Mouse (Mus musculus) neural tube, embryonic 13.5 days (tissue): ENCODE data around the gene Zfp2. TPM values are rescaled to one million over a fixed set of nuclear protein-coding genes. Genes with fewer than 3 reads are reported as not detected.

Experiments
- ATAC-seq: fragments of 200-750 bp; cut with Nextera tagmentation; 2 replicates; pipeline ENCODE4 v1.8.0; 2017; ENCODE audit warnings: low read depth, mild to moderate bottlenecking, moderate TSS enrichment, moderate library complexity
- H3K27ac ChIP-seq: fragments of 300-500 bp; sonication (generic); replicated peaks from 2 replicates; pipeline ENCODE4 v1.5.1; 2015; ENCODE audit warnings: moderate library complexity, mild to moderate bottlenecking, inconsistent platforms
- H3K27me3 ChIP-seq: fragments of 300-500 bp; sonication (generic); 2 replicates; pipeline ENCODE4 v1.6.1; 2015; ENCODE audit warnings: mild to moderate bottlenecking, inconsistent platforms
- H3K36me3 ChIP-seq: fragments of 300-500 bp; sonication (generic); 2 replicates; pipeline ENCODE4 v1.6.1; 2015; ENCODE audit warnings: mild to moderate bottlenecking, inconsistent platforms
- H3K4me1 ChIP-seq: fragments of 300-500 bp; sonication (generic); replicated peaks from 2 replicates; pipeline ENCODE4 v1.6.1; 2015; ENCODE audit warnings: inconsistent platforms
- H3K4me2 ChIP-seq: fragments of 300-500 bp; sonication (generic); 2 replicates; pipeline ENCODE4 v1.6.1; 2015; ENCODE audit warnings: inconsistent platforms, mild to moderate bottlenecking, moderate library complexity
- H3K4me3 ChIP-seq: fragments of 300-500 bp; sonication (generic); 2 replicates; pipeline ENCODE4 v1.5.1; 2015; ENCODE audit warnings: mild to moderate bottlenecking, inconsistent platforms
- H3K9ac ChIP-seq: fragments of 300-500 bp; sonication (generic); 2 replicates; pipeline ENCODE4 v1.6.1; 2015; ENCODE audit warnings: moderate library complexity, mild to moderate bottlenecking, inconsistent platforms
- H3K9me3 ChIP-seq: fragments of 300-500 bp; sonication (generic); 2 replicates; pipeline ENCODE4 v1.6.1; 2016; ENCODE audit warnings: inconsistent platforms
- WGBS: fragments of 180-500 bp; shearing (Covaris S2); methylation state at CpG from one replicate; pipeline ENCODE4 v1.1.7; 2015; 5-methylcytosine and 5-hydroxymethylcytosine counted together
- polyA plus RNA-seq: library from polyadenylated mRNA; unstranded; fragments of >200 nt; fragmentation: Nextera tagmentation; extraction: Ambion mirVana; gene quantifications from 2 replicates; pipeline ENCODE4 v1.2.1, GENCODE M21; 2015

Zfp2 gene
- polyA plus RNA-seq, 1 experiment from 2014 or later: 38.6 TPM

DNA sequence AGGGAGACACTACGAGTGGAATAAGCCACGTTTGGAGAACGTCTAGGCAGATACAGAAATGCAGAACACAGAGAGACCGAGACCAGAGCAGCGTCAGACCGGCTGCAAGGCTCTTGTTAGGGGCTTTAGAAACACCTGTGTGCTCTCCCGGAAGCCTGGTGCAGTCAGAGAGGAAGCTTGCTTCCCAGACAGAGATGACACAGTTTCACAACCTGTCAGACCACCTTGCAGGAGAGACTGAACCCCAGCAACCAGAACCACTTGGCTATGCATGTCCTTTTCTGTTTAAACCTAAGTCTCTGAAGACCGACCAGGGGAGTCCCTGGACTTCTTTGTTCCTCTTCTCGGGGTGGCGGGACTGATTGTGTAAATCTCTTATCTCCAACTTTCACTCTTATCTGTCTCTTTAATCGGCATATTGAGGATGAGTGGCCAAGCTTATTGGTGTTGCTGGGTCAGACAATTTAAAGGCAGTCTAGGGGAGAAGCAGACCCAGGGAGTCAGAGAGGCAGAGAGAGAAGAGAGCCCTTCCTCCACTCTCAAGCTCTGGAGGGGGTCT lies 65.7 kb downstream of the Zfp2 start, which contains the start of gene Grm6:
Gene Grm6 (plus strand): TSS at position 509 of the 559 bp plus-strand sequence.
- H3K9me3 ChIP-seq: no peaks in the 10 kb centered on the region
- no peaks in the 10 kb centered on the region for H3K36me3 ChIP-seq
- peaks cover 74% of the 10 kb centered on the region for H3K27me3 ChIP-seq
- no peak within 1 kb of the TSS for H3K27ac ChIP-seq
- peaks cover 16% of the 10 kb centered on the region for H3K4me1 ChIP-seq
- H3K4me3 ChIP-seq: peak within 1 kb of the TSS; percentile 43
- no peak for ATAC-seq
- peak within 1 kb of the TSS; percentile 67 for H3K9ac ChIP-seq
- WGBS: 3% methylated on average over 11 of the region's 11 CpGs
- H3K4me2 ChIP-seq: peak within 1 kb of the TSS; percentile 75

DNA sequence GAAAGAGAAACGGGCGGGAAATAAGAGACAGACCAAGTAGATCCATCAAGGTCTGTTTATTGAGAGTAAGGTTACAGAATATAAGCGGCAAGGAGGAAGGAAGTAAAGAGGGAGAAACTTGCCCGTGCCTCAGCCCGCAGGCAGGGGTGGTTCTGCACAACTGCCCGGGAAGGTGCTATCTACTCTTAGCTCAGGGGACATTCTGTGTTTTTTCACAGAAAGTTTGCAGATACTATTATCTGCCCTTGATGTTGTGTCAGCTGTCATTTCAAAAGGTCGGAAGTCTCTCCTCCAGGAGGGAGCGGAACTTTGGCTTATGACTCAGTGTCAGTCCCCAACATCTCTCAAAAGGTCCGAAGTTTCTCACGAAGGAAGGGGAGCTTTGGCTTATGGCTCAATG lies 66.7 kb downstream of the Zfp2 start:
- Histone ChIP-seq H3K4me2 (no peak overlapping the region), H3K27me3 (peaks cover 73% of the 10 kb centered on the region), H3K27ac (no peak overlapping the region), H3K4me1 (peaks cover 16% of the 10 kb centered on the region), H3K9ac (no peak overlapping the region), H3K36me3 (no peaks in the 10 kb centered on the region), H3K9me3 (no peaks in the 10 kb centered on the region), H3K4me3 (no peak overlapping the region)
- ATAC-seq: no peak
- WGBS: 4% methylated on average over 10 of the region's 10 CpGs

Other genes starting within 250 kb of the Zfp2 start
- 53.0 and 55.6 TPM in 2 replicates for gene Zfp354c, start 88.4 kb downstream of the Zfp2 start, polyA plus RNA-seq
- gene Zfp879, start 74.6 kb downstream of the Zfp2 start, polyA plus RNA-seq: 0.99 and 1.5 TPM in 2 replicates
- not detected in 2 replicates for gene Grm6, start 65.5 kb downstream of the Zfp2 start, polyA plus RNA-seq
- 11.7 and 14.1 TPM in 2 replicates for gene Zfp454, start 28.5 kb downstream of the Zfp2 start, polyA plus RNA-seq
- gene Zfp354b, start 15.5 kb upstream of the Zfp2 start, polyA plus RNA-seq: 3.2 and 4.1 TPM in 2 replicates
- gene 4933414I15Rik, start 27.6 kb upstream of the Zfp2 start, polyA plus RNA-seq: not detected in 2 replicates
- gene Prop1, start 37.6 kb upstream of the Zfp2 start, polyA plus RNA-seq: not detected in 2 replicates
- not detected in 2 replicates for gene Olfr1378, start 50.4 kb upstream of the Zfp2 start, polyA plus RNA-seq
- gene Olfr1377, start 65.8 kb upstream of the Zfp2 start, polyA plus RNA-seq: not detected in 2 replicates
- not detected in 2 replicates for gene Olfr51, start 87.4 kb upstream of the Zfp2 start, polyA plus RNA-seq
- not detected in 2 replicates for gene Olfr54, start 98.1 kb upstream of the Zfp2 start, polyA plus RNA-seq
- not detected in 2 replicates for gene Olfr1375, start 131.9 kb upstream of the Zfp2 start, polyA plus RNA-seq
- gene Zfp354a, start 143.1 kb upstream of the Zfp2 start, polyA plus RNA-seq: 10.8 and 11.2 TPM in 2 replicates